Mouse (Mus musculus): ENCODE measurements around the gene AY358078. TPM values are rescaled to one million over a fixed set of nuclear protein-coding genes. Genes with fewer than 3 reads are reported as not detected.
"Not testable (repeated sequence)": the region's sequence is repeated elsewhere in the genome, so short reads cannot be mapped to it uniquely, and the experiment has no call there.

The AY358078 gene
- polyA plus RNA-seq (2015; fragmentation: Nextera tagmentation; extraction: Ambion mirVana), result not detected in 2 replicates

DNA sequence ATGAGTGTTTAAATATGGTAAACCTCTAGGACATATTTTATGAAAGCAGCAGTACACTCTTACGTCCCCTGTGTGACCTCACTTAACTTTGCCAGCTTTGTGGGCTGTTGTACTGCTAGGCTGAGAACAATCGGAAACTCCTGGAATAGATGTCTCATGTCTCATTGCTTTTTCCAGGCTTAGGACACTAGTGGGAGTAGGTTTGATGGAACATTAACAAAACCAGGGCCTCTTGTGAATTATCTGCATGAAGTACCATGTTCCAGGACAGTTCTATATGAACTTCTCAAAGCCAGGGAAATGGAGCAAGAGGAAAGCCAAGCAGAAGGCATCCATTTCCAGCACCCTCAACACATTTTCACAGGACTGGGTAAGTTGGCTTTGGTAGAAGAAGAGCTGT is at the start of gene AY358078:
TSS of gene AY358078 (plus strand) at position 301 of the 400 bp plus-strand sequence.
- Histone ChIP-seq H3K4me2 (no peak within 1 kb of the TSS), H3K4me3 (no peak within 1 kb of the TSS), H3K9me3 (no peaks in the 10 kb centered on the region), H3K27ac (no peak within 1 kb of the TSS), H3K27me3 (no peaks in the 10 kb centered on the region), H3K4me1 (replicated peaks) (no peaks in the 10 kb centered on the region), H3K36me3 (no peaks in the 10 kb centered on the region), H3K9ac (no peak within 1 kb of the TSS)
- WGBS, result 90% methylated on average over 2 of the region's 2 CpGs
- no peak for ATAC-seq (ENCODE audit: low FRiP score)

DNA sequence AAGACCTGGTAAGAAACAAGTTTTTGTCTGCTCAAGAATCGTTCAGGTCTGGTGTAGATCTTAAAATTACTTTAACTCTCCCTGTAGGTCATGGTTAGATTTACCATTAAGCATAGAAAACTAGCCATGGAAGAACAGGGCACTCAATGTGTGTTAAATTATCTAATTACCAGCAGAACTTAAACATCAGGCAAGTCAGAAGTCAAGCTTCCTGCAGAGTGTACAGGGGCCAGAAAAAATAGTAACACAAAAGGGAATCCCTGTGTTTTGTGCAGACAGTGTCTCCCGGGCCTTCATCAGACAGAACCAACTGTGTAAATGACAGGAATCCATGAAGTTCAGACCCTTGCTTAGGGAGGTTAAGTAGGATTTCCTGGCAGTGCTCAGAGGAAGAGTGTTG is 43.9 kb upstream of the AY358078 start:
- no peak overlapping the region for H3K4me3 ChIP-seq
- 67% methylated on average over 2 of the region's 2 CpGs for WGBS
- H3K27ac ChIP-seq, result no peak overlapping the region
- H3K9ac ChIP-seq, result no peak overlapping the region
- H3K4me1 ChIP-seq (replicated peaks), result no peaks in the 10 kb centered on the region
- no peak overlapping the region for H3K4me2 ChIP-seq
- no peaks in the 10 kb centered on the region for H3K27me3 ChIP-seq
- ATAC-seq (ENCODE audit: low FRiP score), result no peak
- no peaks in the 10 kb centered on the region for H3K9me3 ChIP-seq
- H3K36me3 ChIP-seq, result no peaks in the 10 kb centered on the region

DNA sequence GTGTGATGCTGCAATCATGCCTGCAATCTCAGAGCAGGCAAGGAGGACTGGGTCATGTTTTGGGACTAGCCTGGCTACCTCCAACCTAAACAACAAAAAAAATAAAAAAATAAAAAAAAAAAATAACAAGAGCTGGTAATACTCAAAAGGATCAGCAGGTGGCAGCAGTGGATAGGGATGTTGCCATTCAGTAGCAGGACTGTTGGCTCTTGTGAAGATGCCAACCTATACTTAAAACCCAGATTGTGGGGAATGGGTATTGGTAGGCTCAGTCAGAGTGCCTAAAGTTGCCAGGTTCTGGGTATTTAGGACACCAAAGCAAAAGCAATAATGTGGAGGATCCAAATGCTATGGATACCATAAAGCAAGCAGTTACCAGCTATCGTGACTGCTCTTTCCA is 28.5 kb upstream of the AY358078 start:
- not testable (repeated sequence) for H3K4me1 ChIP-seq (replicated peaks); H3K9ac ChIP-seq; H3K27ac ChIP-seq; ATAC-seq (ENCODE audit: low FRiP score); H3K36me3 ChIP-seq; H3K9me3 ChIP-seq; H3K4me3 ChIP-seq; H3K4me2 ChIP-seq; H3K27me3 ChIP-seq
- WGBS, result 94% methylated on average over 1 of the region's 1 CpGs

DNA sequence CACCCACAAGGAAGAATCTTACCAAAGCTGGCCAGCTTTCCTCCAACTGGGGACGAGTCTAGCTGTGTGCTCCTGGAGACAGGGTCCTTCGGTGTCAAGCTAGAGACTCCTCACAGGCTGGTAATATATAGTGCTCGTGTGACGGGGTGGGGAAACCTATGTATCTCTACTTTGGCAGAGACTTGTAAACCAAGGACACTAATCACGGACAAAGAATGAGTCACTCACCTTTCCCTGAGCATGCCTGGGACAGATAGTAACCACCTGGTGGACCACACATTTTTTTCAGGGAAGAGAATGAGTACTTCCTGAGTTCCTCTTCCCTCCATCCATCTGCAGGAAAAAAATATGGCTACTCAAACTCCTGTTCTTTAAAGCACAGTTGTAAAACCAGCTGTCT is 26.4 kb upstream of the AY358078 start, which contains the start of gene Ang4:
TSS of gene Ang4 (minus strand) at position 101 of the 400 bp plus-strand sequence.
- no peaks in the 10 kb centered on the region for H3K9me3 ChIP-seq
- H3K27me3 ChIP-seq, result no peaks in the 10 kb centered on the region
- H3K4me1 ChIP-seq (replicated peaks), result no peaks in the 10 kb centered on the region
- H3K4me3 ChIP-seq, result no peak within 1 kb of the TSS
- no peaks in the 10 kb centered on the region for H3K36me3 ChIP-seq
- WGBS, result 85% methylated on average over 5 of the region's 5 CpGs
- H3K9ac ChIP-seq, result no peak within 1 kb of the TSS
- no peak within 1 kb of the TSS for H3K4me2 ChIP-seq
- H3K27ac ChIP-seq, result no peak within 1 kb of the TSS
- no peak for ATAC-seq (ENCODE audit: low FRiP score)

DNA sequence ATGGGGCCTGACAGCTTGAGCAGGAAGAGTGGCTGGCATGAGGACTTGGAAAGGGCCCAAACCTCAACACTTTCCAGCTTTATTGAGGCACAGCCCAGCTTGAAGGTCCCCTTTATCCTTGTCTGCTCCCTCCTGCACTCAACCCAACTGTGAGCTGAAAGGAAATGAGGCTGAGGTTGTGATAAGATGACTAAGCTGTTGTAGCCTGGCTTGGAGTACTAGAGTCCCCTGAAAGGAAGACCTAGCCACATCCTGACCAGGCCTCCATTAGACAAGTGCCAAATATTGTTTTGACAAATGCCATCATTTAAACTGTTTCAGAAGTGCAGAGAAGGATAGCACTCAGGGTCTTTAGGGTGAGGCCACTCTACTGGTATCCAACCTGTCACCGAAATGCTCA is 22.1 kb upstream of the AY358078 start:
- ATAC-seq (ENCODE audit: low FRiP score), result no peak
- Histone ChIP-seq H3K4me1 (replicated peaks) (no peaks in the 10 kb centered on the region), H3K27me3 (no peaks in the 10 kb centered on the region), H3K36me3 (no peaks in the 10 kb centered on the region), H3K4me2 (no peak overlapping the region), H3K4me3 (no peak overlapping the region), H3K9me3 (no peaks in the 10 kb centered on the region), H3K9ac (no peak overlapping the region), H3K27ac (no peak overlapping the region)
- 97% methylated on average over 1 of the region's 1 CpGs for WGBS

DNA sequence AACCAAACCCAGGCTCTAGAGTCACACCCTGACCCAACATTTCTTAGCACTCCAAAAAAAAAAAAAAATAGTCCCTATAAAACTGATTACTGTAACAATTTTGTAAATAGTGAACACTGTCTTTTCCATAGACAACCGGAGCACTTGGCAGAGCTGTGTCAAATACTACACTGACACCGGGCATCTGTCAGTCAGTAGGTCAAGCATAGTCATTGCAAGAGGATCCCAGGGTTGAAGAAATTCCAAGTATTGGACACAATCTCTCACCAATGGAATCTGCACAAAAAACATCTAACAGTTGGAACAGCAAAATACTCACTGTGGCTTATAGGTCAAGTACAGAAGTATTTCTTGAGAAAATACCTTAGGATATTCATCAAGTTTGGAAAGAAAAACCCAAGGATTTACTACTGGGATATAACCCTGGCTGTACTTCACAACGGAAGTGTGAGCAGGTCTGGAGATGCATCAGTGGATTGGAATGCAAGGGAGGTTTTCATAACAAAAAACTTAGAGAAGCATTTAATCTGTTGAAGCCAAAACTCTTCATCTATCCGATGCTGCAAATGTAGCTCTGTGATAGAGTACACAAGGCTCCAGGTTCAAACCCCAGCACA is 20.9 kb upstream of the AY358078 start:
- WGBS, result 83% methylated on average over 4 of the region's 4 CpGs
- Histone ChIP-seq H3K9me3 (no peaks in the 10 kb centered on the region), H3K36me3 (no peaks in the 10 kb centered on the region), H3K27me3 (no peaks in the 10 kb centered on the region), H3K4me1 (replicated peaks) (no peaks in the 10 kb centered on the region), H3K4me2 (no peak overlapping the region), H3K27ac (no peak overlapping the region), H3K4me3 (no peak overlapping the region), H3K9ac (no peak overlapping the region)
- no peak for ATAC-seq (ENCODE audit: low FRiP score)

DNA sequence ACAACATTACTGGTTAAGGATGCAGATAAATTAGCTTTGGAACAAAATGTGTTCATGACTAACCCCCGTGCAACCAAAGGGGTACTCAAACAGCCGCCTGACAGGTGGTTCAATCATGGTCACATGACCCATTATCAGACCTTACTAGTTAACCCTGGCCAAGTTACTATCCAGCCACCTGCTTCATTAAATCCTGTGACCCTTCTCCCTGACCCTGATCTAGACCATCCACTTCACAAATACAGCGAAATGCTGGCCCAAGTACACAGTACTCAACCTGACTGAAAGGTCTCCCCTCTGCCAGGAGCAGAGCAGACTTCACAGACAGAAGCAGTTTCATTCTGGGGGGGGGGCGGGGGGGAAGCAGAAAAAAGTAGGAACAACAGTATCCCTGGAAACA is 13.5 kb upstream of the AY358078 start:
- H3K4me1 ChIP-seq (replicated peaks), result no peaks in the 10 kb centered on the region
- H3K4me2 ChIP-seq, result no peak overlapping the region
- no peaks in the 10 kb centered on the region for H3K9me3 ChIP-seq
- 69% methylated on average over 4 of the region's 4 CpGs for WGBS
- no peak overlapping the region for H3K27ac ChIP-seq
- no peak overlapping the region for H3K9ac ChIP-seq
- no peaks in the 10 kb centered on the region for H3K27me3 ChIP-seq
- no peak for ATAC-seq (ENCODE audit: low FRiP score)
- no peaks in the 10 kb centered on the region for H3K36me3 ChIP-seq
- no peak overlapping the region for H3K4me3 ChIP-seq

DNA sequence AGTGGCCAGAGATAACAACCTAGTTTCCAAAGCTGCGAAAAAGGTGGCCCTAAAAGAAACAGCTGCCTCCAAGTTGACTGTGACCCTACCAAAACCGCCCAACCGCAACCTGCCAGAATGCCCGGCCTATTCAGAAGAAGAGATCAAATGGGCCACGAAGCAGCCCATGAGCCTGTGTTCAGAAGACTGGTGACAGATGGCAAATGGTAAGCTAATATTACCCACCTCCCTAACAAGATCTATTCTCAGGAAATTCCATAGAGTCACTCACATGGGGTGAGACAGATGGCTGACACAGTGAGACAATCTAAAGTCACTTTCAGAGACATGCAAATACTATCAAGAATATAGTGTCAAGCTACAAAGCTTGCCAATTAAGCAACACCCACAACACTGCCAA is 12.8 kb upstream of the AY358078 start:
- Histone ChIP-seq H3K27me3 (no peaks in the 10 kb centered on the region), H3K4me2 (no peak overlapping the region), H3K9me3 (no peaks in the 10 kb centered on the region), H3K9ac (no peak overlapping the region), H3K4me1 (replicated peaks) (no peaks in the 10 kb centered on the region), H3K4me3 (no peak overlapping the region), H3K36me3 (no peaks in the 10 kb centered on the region), H3K27ac (no peak overlapping the region)
- ATAC-seq (ENCODE audit: low FRiP score), result peak; percentile 75
- 68% methylated on average over 5 of the region's 5 CpGs for WGBS

DNA sequence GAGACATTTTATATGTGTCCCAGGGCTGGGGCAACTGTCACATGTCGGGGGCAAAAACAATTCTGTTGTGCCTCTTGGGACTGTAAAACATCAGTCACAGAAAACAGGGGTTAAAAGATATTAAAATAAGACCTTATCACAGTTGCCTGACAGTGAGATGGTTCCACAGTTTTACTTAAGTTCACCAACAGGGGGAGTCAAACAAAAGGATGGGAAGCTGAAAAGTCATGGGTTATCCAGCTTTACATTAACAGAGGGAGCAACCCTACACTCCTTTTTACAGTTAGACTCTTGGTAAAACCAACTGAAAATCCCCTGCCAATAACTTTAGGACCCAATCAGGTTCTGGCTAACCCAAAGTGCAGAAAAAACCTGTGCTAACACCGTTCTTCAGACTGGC is 10.7 kb upstream of the AY358078 start:
- WGBS, result 79% methylated on average over 2 of the region's 2 CpGs
- Histone ChIP-seq H3K27ac (no peak overlapping the region), H3K4me3 (no peak overlapping the region), H3K9ac (no peak overlapping the region), H3K4me1 (replicated peaks) (peaks cover 3% of the 10 kb centered on the region; the same call in 1 of the 2 replicates), H3K36me3 (no peaks in the 10 kb centered on the region), H3K4me2 (no peak overlapping the region), H3K27me3 (no peaks in the 10 kb centered on the region), H3K9me3 (no peaks in the 10 kb centered on the region)
- ATAC-seq (ENCODE audit: low FRiP score), result no peak

DNA sequence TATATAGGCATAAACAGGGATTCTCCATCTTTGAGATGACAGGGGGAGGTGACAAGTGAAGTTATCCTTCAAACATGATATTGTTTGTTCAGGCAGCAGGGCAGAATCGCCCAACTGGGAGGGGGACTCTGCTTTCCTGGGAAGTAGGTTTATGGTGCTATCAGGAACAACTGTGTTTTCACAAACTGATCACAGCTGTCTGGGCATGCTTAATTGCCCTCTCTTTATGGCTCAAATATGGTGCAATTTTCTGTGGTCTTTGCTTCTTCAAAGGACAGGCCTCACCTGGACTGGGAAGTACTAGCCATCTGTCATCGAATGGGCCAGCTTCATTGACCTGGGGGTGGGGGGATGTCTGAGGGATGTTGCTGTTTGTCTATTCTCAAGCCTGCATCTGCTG is 5.7 kb upstream of the AY358078 start:
- Histone ChIP-seq H3K9me3 (no peaks in the 10 kb centered on the region), H3K4me1 (replicated peaks) (peaks cover 5% of the 10 kb centered on the region; the same call in 1 of the 2 replicates), H3K27me3 (no peaks in the 10 kb centered on the region), H3K27ac (no peak overlapping the region), H3K9ac (no peak overlapping the region), H3K4me2 (no peak overlapping the region), H3K4me3 (no peak overlapping the region), H3K36me3 (no peaks in the 10 kb centered on the region)
- no peak for ATAC-seq (ENCODE audit: low FRiP score)
- 68% methylated on average over 2 of the region's 2 CpGs for WGBS

DNA sequence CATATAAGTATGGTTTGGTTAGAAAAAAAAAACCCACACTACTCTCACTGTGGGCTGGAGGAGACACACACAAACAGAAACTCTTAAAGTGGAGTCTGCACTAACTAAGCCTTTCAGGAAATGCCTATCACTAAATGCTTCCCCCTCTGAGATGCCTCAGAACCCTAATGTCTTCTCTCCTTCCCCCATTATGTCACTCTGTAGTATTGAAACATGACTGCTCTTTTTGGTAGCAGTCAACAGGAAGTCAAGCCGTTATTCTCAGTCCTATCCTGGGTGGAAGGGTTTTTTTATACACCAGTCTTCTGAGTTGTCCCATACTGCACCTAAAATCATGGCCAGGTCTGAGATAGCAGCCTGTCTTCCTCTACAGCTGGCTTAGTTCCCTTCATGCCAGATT is 26.8 kb downstream of the AY358078 start:
- Histone ChIP-seq H3K27ac (no peak overlapping the region), H3K4me3 (no peak overlapping the region), H3K9me3 (no peaks in the 10 kb centered on the region), H3K9ac (no peak overlapping the region), H3K4me2 (no peak overlapping the region), H3K36me3 (no peaks in the 10 kb centered on the region), H3K4me1 (replicated peaks) (no peaks in the 10 kb centered on the region), H3K27me3 (no peaks in the 10 kb centered on the region)
- no peak for ATAC-seq (ENCODE audit: low FRiP score)
- 73% methylated on average over 1 of the region's 1 CpGs for WGBS

DNA sequence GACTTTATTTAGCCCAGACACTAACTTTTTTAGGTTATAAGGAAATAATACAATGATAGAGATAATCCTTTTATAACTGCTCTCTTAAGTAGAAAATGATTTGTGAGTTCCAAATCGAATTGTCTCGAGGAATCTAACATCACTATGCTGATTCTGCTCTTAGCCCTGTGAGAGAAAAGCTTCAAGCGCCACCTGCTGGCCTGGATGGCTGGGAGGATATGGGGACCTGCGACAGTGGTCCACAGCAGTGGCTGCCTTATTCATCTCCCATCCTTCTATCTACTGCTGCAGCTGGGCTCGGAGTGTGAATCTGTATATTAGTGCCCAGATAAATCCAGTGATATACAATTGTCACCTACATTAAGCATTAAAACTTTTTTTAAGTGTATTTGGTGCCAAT is 28.0 kb downstream of the AY358078 start:
- H3K9ac ChIP-seq; H3K36me3 ChIP-seq; H3K27ac ChIP-seq; H3K9me3 ChIP-seq; H3K4me1 ChIP-seq (replicated peaks); H3K27me3 ChIP-seq; H3K4me3 ChIP-seq; H3K4me2 ChIP-seq; ATAC-seq (ENCODE audit: low FRiP score): not testable (repeated sequence)
- WGBS, result 41% methylated on average over 5 of the region's 5 CpGs

DNA sequence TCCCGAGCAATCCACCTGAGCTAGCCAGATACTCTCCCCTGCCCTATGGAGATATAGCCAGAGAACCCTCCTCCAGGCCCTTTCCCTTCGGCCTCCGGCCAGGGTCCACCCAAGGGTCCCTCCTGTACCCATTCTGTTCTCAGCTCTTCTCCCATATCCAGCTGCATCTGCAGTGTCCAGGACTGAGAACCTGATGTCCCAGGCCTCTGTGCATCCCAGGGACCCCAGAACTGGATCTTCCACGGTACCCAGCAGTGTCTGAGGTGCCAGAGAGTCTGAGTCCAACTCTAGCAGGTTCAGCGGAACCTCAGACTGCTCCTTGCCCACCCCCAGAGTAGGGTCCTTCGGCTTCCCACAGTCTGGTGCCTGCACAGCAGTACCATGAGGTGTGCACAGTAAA is 29.3 kb downstream of the AY358078 start:
- H3K36me3 ChIP-seq, result no peaks in the 10 kb centered on the region
- no peaks in the 10 kb centered on the region for H3K4me1 ChIP-seq (replicated peaks)
- H3K9ac ChIP-seq, result no peak overlapping the region
- no peaks in the 10 kb centered on the region for H3K27me3 ChIP-seq
- ATAC-seq (ENCODE audit: low FRiP score), result no peak
- H3K4me2 ChIP-seq, result no peak overlapping the region
- H3K4me3 ChIP-seq, result no peak overlapping the region
- 80% methylated on average over 6 of the region's 6 CpGs for WGBS
- no peaks in the 10 kb centered on the region for H3K9me3 ChIP-seq
- no peak overlapping the region for H3K27ac ChIP-seq

All from hindbrain, embryonic 13.5 days (tissue).